Mouse (Mus musculus) liver, embryonic 11.5 days (tissue): ENCODE data around the gene Serpinb9. TPM values are rescaled to one million over a fixed set of nuclear protein-coding genes. Genes with fewer than 3 reads are reported as not detected.
"Not testable (repeated sequence)": the region's sequence is repeated elsewhere in the genome, so short reads cannot be mapped to it uniquely, and the experiment has no call there.

ENCODE experiments used
- ATAC-seq: fragments of 200-750 bp; cut with Nextera tagmentation; replicated peaks from 2 replicates; pipeline ENCODE4 v1.8.0; 2017; ENCODE audit warnings: moderate number of reproducible peaks, mild to moderate bottlenecking, moderate TSS enrichment, moderate library complexity; ENCODE audit not compliant: low FRiP score
- DNase-seq: peaks from one replicate; pipeline ENCODE4 v3.0.0-alpha.2; 2017; ENCODE audit warnings: low spot score
- H3K27ac ChIP-seq: fragments of 300-500 bp; sonication (generic); 2 replicates; pipeline ENCODE4 v1.5.1; 2014; ENCODE audit warnings: mild to moderate bottlenecking, low read depth, low read length, control low read depth
- H3K27me3 ChIP-seq: fragments of 300-500 bp; sonication (generic); replicated peaks from 2 replicates; pipeline ENCODE4 v1.6.1; 2014; ENCODE audit warnings: low read length, mixed read lengths; ENCODE audit not compliant: control insufficient read depth, insufficient read depth
- H3K36me3 ChIP-seq: fragments of 300-500 bp; sonication (generic); 2 replicates; pipeline ENCODE4 v1.6.1; 2014; ENCODE audit warnings: mild to moderate bottlenecking, low read length, moderate library complexity, mixed read lengths; ENCODE audit not compliant: control insufficient read depth, insufficient read depth
- H3K4me1 ChIP-seq: fragments of 300-500 bp; sonication (generic); replicated peaks from 2 replicates; pipeline ENCODE4 v1.6.1; 2014; ENCODE audit warnings: low read length, mixed read lengths; ENCODE audit not compliant: control insufficient read depth, insufficient read depth
- H3K4me2 ChIP-seq: fragments of 300-500 bp; sonication (generic); 2 replicates; pipeline ENCODE4 v1.6.1; 2014; ENCODE audit warnings: mild to moderate bottlenecking, control low read depth, moderate library complexity
- H3K4me3 ChIP-seq: fragments of 300-500 bp; sonication (generic); 2 replicates; pipeline ENCODE4 v1.5.1; 2014; ENCODE audit warnings: low read depth, low read length, control low read depth
- H3K9ac ChIP-seq: fragments of 300-500 bp; sonication (generic); 2 replicates; pipeline ENCODE4 v1.6.1; 2014; ENCODE audit warnings: low read depth, low read length, control low read depth
- H3K9me3 ChIP-seq: fragments of 300-500 bp; sonication (generic); 2 replicates; pipeline ENCODE4 v1.6.1; 2016; ENCODE audit warnings: low read length, inconsistent platforms, mixed read lengths; ENCODE audit not compliant: control insufficient read depth
- WGBS: fragments of 180-500 bp; shearing (Covaris S2); extraction: QIAGEN DNeasy Blood & Tissue Kit; methylation state at CpG from one replicate; pipeline ENCODE4 v1.1.7; 2014; 5-methylcytosine and 5-hydroxymethylcytosine counted together
- polyA plus RNA-seq: library from polyadenylated mRNA; unstranded; fragments of >200 nt; fragmentation: Nextera tagmentation; extraction: Ambion mirVana; gene quantifications from 2 replicates; pipeline ENCODE4 v1.2.1, GENCODE M21; 2014

The Serpinb9 gene
- polyA plus RNA-seq, 1 experiment from 2014 or later = 3.2 TPM

- DNase-seq (no peak), ATAC-seq (no peak)
- H3K36me3 ChIP-seq = no peaks in the 10 kb centered on the region
- no peak overlapping the region for H3K27ac ChIP-seq
- WGBS = 85% methylated on average over 3 of the region's 3 CpGs
- H3K9me3 ChIP-seq = no peaks in the 10 kb centered on the region
- H3K4me2 ChIP-seq = no peak overlapping the region
- H3K4me1 ChIP-seq = 0 out of 2 replicates have a peak, but pooled peaks cover 4% of the 10 kb centered on the region
- no peak overlapping the region for H3K4me3 ChIP-seq
- H3K27me3 ChIP-seq = no peaks in the 10 kb centered on the region
- H3K9ac ChIP-seq = no peak overlapping the region
These were observed 3.5 kb downstream of the Serpinb9 start for GRCm38 (mm10) chr13:33006555-33006954.

GRCm38 (mm10) chr13:33012395-33012794 is 9.3 kb downstream of the Serpinb9 start:
- 79% methylated on average over 1 of the region's 1 CpGs for WGBS
- H3K4me2 ChIP-seq = no peak overlapping the region
- H3K36me3 ChIP-seq = no peaks in the 10 kb centered on the region

GRCm38 (mm10) chr13:33013271-33013670 is 10.2 kb downstream of the Serpinb9 start:
- Histone ChIP-seq H3K36me3 (no peaks in the 10 kb centered on the region), H3K27ac (no peak overlapping the region), H3K4me1 (no peaks in the 10 kb centered on the region), H3K9me3 (no peaks in the 10 kb centered on the region), H3K4me3 (no peak overlapping the region), H3K9ac (no peak overlapping the region), H3K4me2 (no peak overlapping the region), H3K27me3 (no peaks in the 10 kb centered on the region)
- 80% methylated on average over 2 of the region's 2 CpGs for WGBS
- ATAC-seq (no peak), DNase-seq (no peak)

More at GRCm38 (mm10) chr13:33012395-33012794, 9.3 kb downstream of the Serpinb9 start:
- H3K9me3 ChIP-seq = no peaks in the 10 kb centered on the region
- no peak overlapping the region for H3K9ac ChIP-seq
- H3K4me1 ChIP-seq = no peaks in the 10 kb centered on the region
- no peak for ATAC-seq
- H3K27ac ChIP-seq = no peak overlapping the region
- no peak overlapping the region for H3K4me3 ChIP-seq
- no peaks in the 10 kb centered on the region for H3K27me3 ChIP-seq
- no peak for DNase-seq

GRCm38 (mm10) chr13:33022371-33022770 is 19.3 kb downstream of the Serpinb9 start:
- no peak overlapping the region for H3K4me3 ChIP-seq
- no peak overlapping the region for H3K27ac ChIP-seq
- no peaks in the 10 kb centered on the region for H3K36me3 ChIP-seq
- no peaks in the 10 kb centered on the region for H3K27me3 ChIP-seq
- H3K4me1 ChIP-seq = no peaks in the 10 kb centered on the region
- DNase-seq (no peak), ATAC-seq (no peak)
- no peak overlapping the region for H3K4me2 ChIP-seq
- 91% methylated on average over 1 of the region's 1 CpGs for WGBS
- H3K9me3 ChIP-seq = no peaks in the 10 kb centered on the region
- H3K9ac ChIP-seq = no peak overlapping the region

- no peak overlapping the region for H3K4me2 ChIP-seq
These were observed 23.5 kb downstream of the Serpinb9 start for GRCm38 (mm10) chr13:33026427-33027057.

GRCm38 (mm10) chr13:33027244-33027643 is 24.2 kb downstream of the Serpinb9 start, which contains the start of gene Serpinb9b:
Gene Serpinb9b, plus strand, starts transcription at chr13:33027416.
- WGBS = 75% methylated on average over 2 of the region's 2 CpGs
- no peaks in the 10 kb centered on the region for H3K9me3 ChIP-seq

More at GRCm38 (mm10) chr13:33026427-33027057, 23.5 kb downstream of the Serpinb9 start:
- Histone ChIP-seq H3K9ac (no peak overlapping the region), H3K27me3 (no peaks in the 10 kb centered on the region), H3K4me1 (no peaks in the 10 kb centered on the region), H3K4me3 (no peak overlapping the region), H3K36me3 (no peaks in the 10 kb centered on the region), H3K9me3 (no peaks in the 10 kb centered on the region), H3K27ac (no peak overlapping the region)
- 84% methylated on average over 1 of the region's 1 CpGs for WGBS
- no peak for ATAC-seq
- DNase-seq = no peak

GRCm38 (mm10) chr13:33028146-33028545 is 25.1 kb downstream of the Serpinb9 start:
- WGBS = 37% methylated on average over 2 of the region's 2 CpGs
- no peak overlapping the region for H3K9ac ChIP-seq
- no peaks in the 10 kb centered on the region for H3K27me3 ChIP-seq
- H3K4me3 ChIP-seq = no peak overlapping the region
- DNase-seq (no peak), ATAC-seq (no peak)
- H3K27ac ChIP-seq = no peak overlapping the region
- H3K9me3 ChIP-seq = no peaks in the 10 kb centered on the region
- H3K36me3 ChIP-seq = no peaks in the 10 kb centered on the region
- H3K4me2 ChIP-seq = no peak overlapping the region
- no peaks in the 10 kb centered on the region for H3K4me1 ChIP-seq

More at GRCm38 (mm10) chr13:33027244-33027643, 24.2 kb downstream of the Serpinb9 start, which contains the start of gene Serpinb9b:
- Histone ChIP-seq H3K4me3 (no peak within 1 kb of the TSS), H3K4me1 (no peaks in the 10 kb centered on the region), H3K36me3 (no peaks in the 10 kb centered on the region), H3K9ac (no peak within 1 kb of the TSS), H3K27me3 (no peaks in the 10 kb centered on the region), H3K27ac (no peak within 1 kb of the TSS), H3K4me2 (no peak within 1 kb of the TSS)
- no peak for DNase-seq
- ATAC-seq = no peak

GRCm38 (mm10) chr13:33028550-33028949 is 25.5 kb downstream of the Serpinb9 start:
- Histone ChIP-seq H3K9ac (no peak overlapping the region), H3K4me3 (no peak overlapping the region), H3K9me3 (no peaks in the 10 kb centered on the region), H3K4me2 (no peak overlapping the region), H3K27me3 (no peaks in the 10 kb centered on the region), H3K4me1 (no peaks in the 10 kb centered on the region), H3K36me3 (no peaks in the 10 kb centered on the region), H3K27ac (no peak overlapping the region)
- DNase-seq (no peak), ATAC-seq (no peak)
- WGBS = 57% methylated on average over 2 of the region's 2 CpGs

GRCm38 (mm10) chr13:33029478-33029877 is 26.4 kb downstream of the Serpinb9 start:
- not testable (repeated sequence) for H3K4me2 ChIP-seq, H3K4me3 ChIP-seq, H3K36me3 ChIP-seq, ATAC-seq, H3K27me3 ChIP-seq, DNase-seq, H3K9me3 ChIP-seq, H3K4me1 ChIP-seq, H3K9ac ChIP-seq, H3K27ac ChIP-seq
- 86% methylated on average over 2 of the region's 2 CpGs for WGBS
